13 mouse cellular contexts compared by ENCODE assay signal in genomic region chr16:96363277-96363676, GRCm38 (mm10).
A peak's percentile ranks its signal among the peaks of the same experiment; 100 is the strongest.
DNase-seq lines count a peak whose midpoint lies in the region; ATAC-seq and TF ChIP-seq lines count a peak whose summit lies in the region.
"Had no signal": no experiment of that assay in that cellular context is flagged by ENCODE, and none has a peak within 500 bp of the region (broad histone marks: within the 10 kb centered on the region; RNA-seq: fewer than 3 reads in every experiment).

No protein-coding gene starts in this region.

- no peak overlapping the region for H3K4me3 ChIP-seq in intestine, embryonic 15.5 days (replicated peaks)
- H3K4me3 ChIP-seq in liver, postnatal 0 days (ENCODE audit: low read depth, low read length), result 0 out of 2 replicates have a peak overlapping the region, but pooled peaks have one; percentile 14
- no peak overlapping the region for H3K4me3 ChIP-seq in hindbrain, embryonic 10.5 days
- H3K4me3 ChIP-seq: forebrain, embryonic 13.5 days; hindbrain, embryonic 12.5 days; megakaryocyte, embryonic 14.5 days had no signal

- no peak overlapping the region for H3K27ac ChIP-seq in intestine, embryonic 15.5 days
- peak overlapping the region; percentile 82 for H3K27ac ChIP-seq in liver, postnatal 0 days (ENCODE audit: low read depth)
- H3K27ac ChIP-seq in hindbrain, embryonic 10.5 days, result no peak overlapping the region
- H3K27ac ChIP-seq: forebrain, embryonic 13.5 days; hindbrain, embryonic 12.5 days had no signal

- TF ChIP-seq CTCF in liver, postnatal 0 days (IDR thresholded peaks at IDR 0.05; ENCODE audit: low read depth), result no peak

- no peaks in the 10 kb centered on the region for H3K9me3 ChIP-seq in intestine, embryonic 15.5 days
- H3K9me3 ChIP-seq in liver, postnatal 0 days (ENCODE audit: low read length), result no peaks in the 10 kb centered on the region
- H3K9me3 ChIP-seq in hindbrain, embryonic 10.5 days, result no peaks in the 10 kb centered on the region
- H3K9me3 ChIP-seq: forebrain, embryonic 13.5 days; hindbrain, embryonic 12.5 days; megakaryocyte, embryonic 14.5 days had no signal

- 0 out of 2 replicates have a peak, but pooled peaks cover 5% of the 10 kb centered on the region for H3K4me1 ChIP-seq in intestine, embryonic 15.5 days (replicated peaks)
- 0 out of 2 replicates have a peak, but pooled peaks cover 2% of the 10 kb centered on the region for H3K4me1 ChIP-seq in liver, postnatal 0 days (ENCODE audit: insufficient read depth)
- peaks cover 26% of the 10 kb centered on the region for H3K4me1 ChIP-seq in hindbrain, embryonic 10.5 days (replicated peaks)
- H3K4me1 ChIP-seq: forebrain, embryonic 13.5 days; megakaryocyte, embryonic 14.5 days had no signal

- ATAC-seq in intestine, embryonic 15.5 days, result no peak
- peak; percentile 30; the same call in 1 of the 2 replicates for ATAC-seq in liver, postnatal 0 days
- ATAC-seq: forebrain, embryonic 13.5 days had no signal

- DNase-seq in kidney, adult 11 months, result peak; percentile 76
- DNase-seq in kidney, postnatal 10 days, result peak; percentile 65
- no peak for DNase-seq in liver, postnatal 0 days
- DNase-seq in urinary bladder, postnatal 4 days (ENCODE audit: low spot score in 2 of 2), result no peak
- no peak for DNase-seq in hindbrain, embryonic 10.5 days (ENCODE audit: low spot score)
- no peak for DNase-seq in urinary bladder, postnatal 10 days (ENCODE audit: low spot score)
- DNase-seq: adrenal gland, adult 2 months; cerebellum, adult 11-12 months; thymus, postnatal 25 days had no signal

- peak overlapping the region; percentile 54 for H3K4me2 ChIP-seq in intestine, embryonic 15.5 days (replicated peaks)
- H3K4me2 ChIP-seq in liver, postnatal 0 days (ENCODE audit: low read depth, low read length), result 0 out of 2 replicates have a peak overlapping the region, but pooled peaks have one; percentile 63
- H3K4me2 ChIP-seq: forebrain, embryonic 13.5 days; hindbrain, embryonic 12.5 days had no signal

- no peaks in the 10 kb centered on the region for H3K27me3 ChIP-seq in intestine, embryonic 15.5 days (replicated peaks)
- no peaks in the 10 kb centered on the region for H3K27me3 ChIP-seq in liver, postnatal 0 days (ENCODE audit: insufficient read depth, low read length)
- H3K27me3 ChIP-seq in hindbrain, embryonic 10.5 days (ENCODE audit: insufficient read depth, poor library complexity, severe bottlenecking), result 0 out of 2 replicates have a peak, but pooled peaks cover 4% of the 10 kb centered on the region
- H3K27me3 ChIP-seq: forebrain, embryonic 13.5 days had no signal

- no peak for TF ChIP-seq EP300 in liver, postnatal 0 days (IDR thresholded peaks at IDR 0.05; ENCODE audit: low read depth)

- H3K9ac ChIP-seq in intestine, embryonic 15.5 days, result no peak overlapping the region
- no peak overlapping the region for H3K9ac ChIP-seq in liver, postnatal 0 days (replicated peaks)
- H3K9ac ChIP-seq: forebrain, embryonic 13.5 days; hindbrain, embryonic 12.5 days had no signal

- 55% methylated on average over 5 of the region's 5 CpGs for WGBS in intestine, embryonic 15.5 days
- 49% methylated on average over 5 of the region's 5 CpGs for WGBS in liver, postnatal 0 days (ENCODE audit: insufficient replicate concordance)
- WGBS in hindbrain, embryonic 10.5 days, result 58% methylated on average over 5 of the region's 5 CpGs

- no peaks in the 10 kb centered on the region for H3K36me3 ChIP-seq in intestine, embryonic 15.5 days
- no peaks in the 10 kb centered on the region for H3K36me3 ChIP-seq in liver, postnatal 0 days (replicated peaks; ENCODE audit: insufficient read depth, low read length)
- H3K36me3 ChIP-seq in hindbrain, embryonic 10.5 days, result no peaks in the 10 kb centered on the region
- H3K36me3 ChIP-seq: hindbrain, embryonic 12.5 days had no signal

Comparison
In these comparisons a context has a peak if more than half of its experiments do, and no peak if none do; other contexts are left out.
1. DNase-seq: peak in kidney, adult 11 months (single experiment) and kidney, postnatal 10 days (single experiment); none in liver, postnatal 0 days (single experiment), urinary bladder, postnatal 4 days (0 of 2), hindbrain, embryonic 10.5 days (single experiment) and urinary bladder, postnatal 10 days (single experiment).